Mouse (Mus musculus) forebrain, embryonic 16.5 days (tissue): ENCODE results near the gene Hsd3b6. TPM values are rescaled to one million over a fixed set of nuclear protein-coding genes. Genes with fewer than 3 reads are reported as not detected.

Experiments
- polyA plus RNA-seq: library from polyadenylated mRNA; unstranded; fragments of >200 nt; fragmentation: Nextera tagmentation; extraction: Ambion mirVana; gene quantifications from 2 replicates; pipeline ENCODE4 v1.2.1, GENCODE M21; 2015

The Hsd3b6 gene
- polyA plus RNA-seq, 1 experiment from 2014 or later: 0.32 TPM

Other genes with a start within 250 kb of the Hsd3b6 start
- not detected in 2 replicates for gene Gm10681, start 225.6 kb downstream of the Hsd3b6 start, polyA plus RNA-seq
- not detected in 2 replicates for gene Hsd3b5, start 184.2 kb downstream of the Hsd3b6 start, polyA plus RNA-seq
- not detected in 2 replicates for gene Hsd3b2, start 89.9 kb downstream of the Hsd3b6 start, polyA plus RNA-seq
- gene Hsd3b3, start 51.3 kb downstream of the Hsd3b6 start, polyA plus RNA-seq: 0.14 and 0.31 TPM in 2 replicates
- gene Hsd3b1, start 45.4 kb upstream of the Hsd3b6 start, polyA plus RNA-seq: not detected in 2 replicates
- not detected in 2 replicates for gene Hao2, start 78.8 kb upstream of the Hsd3b6 start, polyA plus RNA-seq